Mouse (Mus musculus): ENCODE measurements around the gene Praf2. TPM values are rescaled to one million over a fixed set of nuclear protein-coding genes. Genes with fewer than 3 reads are reported as not detected.
A peak's percentile ranks its signal among the peaks of the same experiment; 100 is the strongest.
"Not testable (repeated sequence)": the region's sequence is repeated elsewhere in the genome, so short reads cannot be mapped to it uniquely, and the experiment has no call there.

Praf2 gene
- polyA plus RNA-seq, 1 experiment from 2014 or later = 79.0 TPM

GRCm38 (mm10) chrX:7743470-7743869, 15.2 kb downstream of the Praf2 start:
- DNase-seq (ENCODE audit: low spot score) = no peak

GRCm38 (mm10) chrX:7744940-7745339, 16.7 kb downstream of the Praf2 start:
- H3K4me1 ChIP-seq = peaks cover 6% of the 10 kb centered on the region; the same call in 1 of the 2 replicates
- WGBS = 47% methylated on average over 1 of the region's 1 CpGs
- H3K9me3 ChIP-seq (replicated peaks) = no peaks in the 10 kb centered on the region
- H3K36me3 ChIP-seq = no peaks in the 10 kb centered on the region
- H3K27ac ChIP-seq = no peak overlapping the region
- no peaks in the 10 kb centered on the region for H3K27me3 ChIP-seq (ENCODE audit: low read depth, poor library complexity, severe bottlenecking)
- H3K4me3 ChIP-seq = no peak overlapping the region
- DNase-seq (ENCODE audit: low spot score) = no peak

More at GRCm38 (mm10) chrX:7743470-7743869, 15.2 kb downstream of the Praf2 start:
- Histone ChIP-seq H3K9me3 (replicated peaks) (no peaks in the 10 kb centered on the region), H3K27me3 (ENCODE audit: low read depth, poor library complexity, severe bottlenecking) (no peaks in the 10 kb centered on the region), H3K27ac (no peak overlapping the region), H3K4me1 (0 out of 2 replicates have a peak, but pooled peaks cover 2% of the 10 kb centered on the region), H3K4me3 (no peak overlapping the region), H3K36me3 (no peaks in the 10 kb centered on the region)
- WGBS = 66% methylated on average over 5 of the region's 5 CpGs

- no peaks in the 10 kb centered on the region for H3K36me3 ChIP-seq
- no peaks in the 10 kb centered on the region for H3K27me3 ChIP-seq (ENCODE audit: low read depth, poor library complexity, severe bottlenecking)
- 89% methylated on average over 8 of the region's 8 CpGs for WGBS
- H3K4me1 ChIP-seq = peaks cover 6% of the 10 kb centered on the region; the same call in 1 of the 2 replicates
- DNase-seq (ENCODE audit: low spot score) = no peak
- H3K4me3 ChIP-seq = no peak overlapping the region
- H3K9me3 ChIP-seq (replicated peaks) = no peaks in the 10 kb centered on the region
- no peak overlapping the region for H3K27ac ChIP-seq
Observed at GRCm38 (mm10) chrX:7745429-7745828, 17.2 kb downstream of the Praf2 start.

- Histone ChIP-seq H3K27ac (peak within 1 kb of the TSS; percentile 86), H3K4me1 (peaks cover 6% of the 10 kb centered on the region; the same call in 1 of the 2 replicates)
- 7% methylated on average over 49 of the region's 56 CpGs for WGBS
Observed at GRCm38 (mm10) chrX:7750432-7751116, 22.3 kb downstream of the Praf2 start, which contains the start of gene Ccdc120. Gene Ccdc120, minus strand, starts transcription at chrX:7750905.

GRCm38 (mm10) chrX:7753627-7754026, 25.4 kb downstream of the Praf2 start:
- not testable (repeated sequence) for H3K27me3 ChIP-seq (ENCODE audit: low read depth, poor library complexity, severe bottlenecking); H3K4me1 ChIP-seq; H3K27ac ChIP-seq; H3K36me3 ChIP-seq; H3K9me3 ChIP-seq (replicated peaks); H3K4me3 ChIP-seq; DNase-seq (ENCODE audit: low spot score)
- WGBS = 15% methylated on average over 3 of the region's 3 CpGs

More at GRCm38 (mm10) chrX:7750432-7751116, 22.3 kb downstream of the Praf2 start, which contains the start of gene Ccdc120:
- DNase-seq (ENCODE audit: low spot score) = peak; percentile 84
- Histone ChIP-seq H3K9me3 (replicated peaks) (no peaks in the 10 kb centered on the region), H3K4me3 (peak within 1 kb of the TSS; percentile 69), H3K27me3 (ENCODE audit: low read depth, poor library complexity, severe bottlenecking) (no peaks in the 10 kb centered on the region), H3K36me3 (no peaks in the 10 kb centered on the region)

- Histone ChIP-seq H3K4me3 (peak within 1 kb of the TSS; percentile 71), H3K27me3 (ENCODE audit: low read depth, poor library complexity, severe bottlenecking) (no peaks in the 10 kb centered on the region), H3K27ac (peak within 1 kb of the TSS; percentile 82), H3K9me3 (replicated peaks) (no peaks in the 10 kb centered on the region), H3K36me3 (peaks cover 10% of the 10 kb centered on the region), H3K4me1 (peaks cover 22% of the 10 kb centered on the region)
- WGBS = 10% methylated on average over 38 of the region's 38 CpGs
- peak; percentile 82 for DNase-seq (ENCODE audit: low spot score)
Observed at GRCm38 (mm10) chrX:7762137-7762920, 34.1 kb downstream of the Praf2 start, which contains the start of gene Tfe3. Gene Tfe3, plus strand, starts transcription at chrX:7762560.

- Histone ChIP-seq H3K9me3 (replicated peaks) (no peaks in the 10 kb centered on the region), H3K36me3 (peaks cover 16% of the 10 kb centered on the region), H3K4me1 (peaks cover 22% of the 10 kb centered on the region), H3K27me3 (ENCODE audit: low read depth, poor library complexity, severe bottlenecking) (no peaks in the 10 kb centered on the region), H3K4me3 (peak overlapping the region; percentile 71), H3K27ac (peak overlapping the region; percentile 82)
- peak; percentile 35 for DNase-seq (ENCODE audit: low spot score)
- WGBS = 18% methylated on average over 20 of the region's 21 CpGs
Observed at GRCm38 (mm10) chrX:7762921-7763197, 34.6 kb downstream of the Praf2 start.

- WGBS = 14% methylated on average over 22 of the region's 22 CpGs
- Histone ChIP-seq H3K4me3 (peak overlapping the region; percentile 71), H3K27me3 (ENCODE audit: low read depth, poor library complexity, severe bottlenecking) (no peaks in the 10 kb centered on the region), H3K36me3 (peaks cover 25% of the 10 kb centered on the region), H3K9me3 (replicated peaks) (no peaks in the 10 kb centered on the region), H3K27ac (no peak overlapping the region), H3K4me1 (peaks cover 22% of the 10 kb centered on the region)
- peak; percentile 46 for DNase-seq (ENCODE audit: low spot score)
Observed at GRCm38 (mm10) chrX:7763631-7764393, 35.6 kb downstream of the Praf2 start.

- DNase-seq (ENCODE audit: low spot score) = no peak
- WGBS = 23% methylated on average over 9 of the region's 9 CpGs
- Histone ChIP-seq H3K27me3 (ENCODE audit: low read depth, poor library complexity, severe bottlenecking) (no peaks in the 10 kb centered on the region), H3K36me3 (peaks cover 34% of the 10 kb centered on the region), H3K27ac (no peak overlapping the region), H3K9me3 (replicated peaks) (no peaks in the 10 kb centered on the region), H3K4me1 (peaks cover 22% of the 10 kb centered on the region), H3K4me3 (peak overlapping the region; percentile 71)
Observed at GRCm38 (mm10) chrX:7764657-7765280, 36.5 kb downstream of the Praf2 start.

- DNase-seq (ENCODE audit: low spot score) = no peak
- Histone ChIP-seq H3K36me3 (peaks cover 39% of the 10 kb centered on the region), H3K4me3 (peak overlapping the region; percentile 71), H3K9me3 (replicated peaks) (no peaks in the 10 kb centered on the region), H3K4me1 (peaks cover 22% of the 10 kb centered on the region), H3K27ac (no peak overlapping the region), H3K27me3 (ENCODE audit: low read depth, poor library complexity, severe bottlenecking) (no peaks in the 10 kb centered on the region)
- 25% methylated on average over 12 of the region's 13 CpGs for WGBS
Observed at GRCm38 (mm10) chrX:7765281-7765670, 37.0 kb downstream of the Praf2 start.

GRCm38 (mm10) chrX:7765764-7766163, 37.5 kb downstream of the Praf2 start:
- 10% methylated on average over 11 of the region's 11 CpGs for WGBS
- H3K4me3 ChIP-seq = peak overlapping the region; percentile 71

GRCm38 (mm10) chrX:7769302-7770017, 41.2 kb downstream of the Praf2 start:
- H3K4me3 ChIP-seq = no peak overlapping the region
- H3K9me3 ChIP-seq (replicated peaks) = no peaks in the 10 kb centered on the region
- peaks cover 15% of the 10 kb centered on the region for H3K4me1 ChIP-seq
- H3K27me3 ChIP-seq (ENCODE audit: low read depth, poor library complexity, severe bottlenecking) = no peaks in the 10 kb centered on the region
- no peak overlapping the region for H3K27ac ChIP-seq
- WGBS = 94% methylated on average over 7 of the region's 7 CpGs
- peaks cover 77% of the 10 kb centered on the region for H3K36me3 ChIP-seq
- no peak for DNase-seq (ENCODE audit: low spot score)

More at GRCm38 (mm10) chrX:7765764-7766163, 37.5 kb downstream of the Praf2 start:
- Histone ChIP-seq H3K9me3 (replicated peaks) (no peaks in the 10 kb centered on the region), H3K27me3 (ENCODE audit: low read depth, poor library complexity, severe bottlenecking) (no peaks in the 10 kb centered on the region), H3K27ac (no peak overlapping the region), H3K4me1 (peaks cover 22% of the 10 kb centered on the region), H3K36me3 (peaks cover 44% of the 10 kb centered on the region)
- DNase-seq (ENCODE audit: low spot score) = peak; percentile 35
